Mouse (Mus musculus) CH12.LX (cell line): ENCODE measurements around the gene Nxnl2.

Source experiments
- CTCF ChIP-seq, 2 experiments: IDR thresholded peaks in 1 of 2; conservative IDR thresholded peaks in 1 of 2; 2 replicates each; pipeline ENCODE4 v1.5.1; 2011 to 2012; ENCODE audit warnings: low read depth in 2 of 2, low read length in 2 of 2, improper control_type of control experiment in 1 of 2, inconsistent platforms in 1 of 2, mild to moderate bottlenecking in 1 of 2, moderate library complexity in 1 of 2
- KAT2A ChIP-seq: IDR thresholded peaks from 2 replicates; pipeline ENCODE4 v1.6.1; 2012; ENCODE audit warnings: low read length, improper control_type of control experiment, inconsistent platforms; ENCODE audit not compliant: insufficient replicate concordance
- POLR2A ChIP-seq: IDR thresholded peaks from 2 replicates; pipeline ENCODE4 v1.6.1; 2011; ENCODE audit warnings: low read depth, mild to moderate bottlenecking, improper control_type of control experiment, low read length
- RCOR1 ChIP-seq: conservative IDR thresholded peaks from 2 replicates; pipeline ENCODE4 v1.6.1; 2012; ENCODE audit warnings: low read depth, mild to moderate bottlenecking, inconsistent platforms, low read length, improper control_type of control experiment

DNA sequence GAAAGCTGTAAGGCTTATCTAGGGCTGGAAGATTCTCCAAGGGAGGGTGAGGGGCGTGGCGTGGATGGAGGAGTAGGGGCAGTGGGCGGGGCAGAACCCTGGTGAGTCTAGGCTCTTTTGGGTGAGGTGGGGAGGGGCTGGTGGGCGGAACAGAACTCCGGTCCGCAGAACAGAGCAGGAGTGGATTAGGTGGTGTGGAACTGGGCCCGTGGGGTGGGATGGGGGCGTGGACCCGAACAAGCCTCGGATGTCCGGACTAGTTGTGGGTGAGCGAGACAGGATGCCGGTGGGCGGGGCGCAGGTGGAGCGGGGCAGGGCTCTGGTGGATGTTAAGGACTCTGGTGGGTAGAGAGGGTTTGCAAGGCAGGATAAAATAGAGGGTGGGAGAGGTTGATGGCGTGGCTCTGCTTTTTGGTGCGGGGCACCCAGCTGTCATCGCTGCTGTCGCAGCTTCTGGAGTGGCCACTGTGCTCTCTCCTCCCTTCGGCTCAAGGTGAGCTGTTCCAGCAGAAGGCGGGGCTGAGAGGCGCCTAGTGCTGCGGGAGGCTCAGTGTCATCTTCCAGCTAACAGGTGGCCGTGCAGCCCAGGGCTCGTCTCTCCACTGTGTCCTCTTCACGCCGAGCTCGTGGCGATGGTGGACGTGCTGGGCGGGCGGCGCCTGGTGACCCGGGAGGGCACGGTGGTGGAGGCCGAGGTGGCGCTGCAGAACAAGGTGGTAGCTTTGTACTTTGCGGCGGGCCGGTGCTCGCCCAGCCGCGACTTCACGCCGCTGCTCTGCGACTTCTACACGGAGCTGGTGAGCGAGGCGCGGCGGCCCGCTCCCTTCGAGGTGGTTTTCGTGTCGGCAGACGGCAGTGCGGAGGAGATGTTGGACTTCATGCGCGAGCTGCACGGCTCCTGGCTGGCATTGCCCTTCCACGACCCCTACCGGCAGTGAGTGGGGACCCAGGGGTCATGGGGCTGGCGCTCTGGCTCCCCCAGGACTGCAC, at the start of gene Nxnl2:
- no peak for TF ChIP-seq POLR2A
- no peak for TF ChIP-seq RCOR1
- peak in 1 of 2 experiments; percentile 76; a peak in 2 of 4 replicates for TF ChIP-seq CTCF (conservative IDR thresholded peaks at IDR 0.05 in 1 of 2, IDR thresholded peaks at IDR 0.05 in 1 of 2; ENCODE audit: low read depth in 2 of 2, low read length in 2 of 2)
- TF ChIP-seq KAT2A = no peak
